Mouse (Mus musculus) small intestine, adult 2 months (tissue): ENCODE results near the gene Prm1.

Source experiments
- CTCF ChIP-seq: fragments of 200-500 bp; IDR thresholded peaks from 2 replicates; pipeline ENCODE4 v1.5.1; 2012; ENCODE audit warnings: low read depth, mild to moderate bottlenecking, control low read depth, inconsistent platforms, low read length, moderate library complexity, mixed read lengths; ENCODE audit not compliant: insufficient replicate concordance, insufficient read length; ENCODE audit errors: extremely low read depth
- POLR2A ChIP-seq: fragments of 200-500 bp; IDR thresholded peaks from 2 replicates; pipeline ENCODE4 v1.6.1; 2012; ENCODE audit warnings: low read depth, mild to moderate bottlenecking, control low read depth, inconsistent platforms, low read length, moderate library complexity

DNA sequence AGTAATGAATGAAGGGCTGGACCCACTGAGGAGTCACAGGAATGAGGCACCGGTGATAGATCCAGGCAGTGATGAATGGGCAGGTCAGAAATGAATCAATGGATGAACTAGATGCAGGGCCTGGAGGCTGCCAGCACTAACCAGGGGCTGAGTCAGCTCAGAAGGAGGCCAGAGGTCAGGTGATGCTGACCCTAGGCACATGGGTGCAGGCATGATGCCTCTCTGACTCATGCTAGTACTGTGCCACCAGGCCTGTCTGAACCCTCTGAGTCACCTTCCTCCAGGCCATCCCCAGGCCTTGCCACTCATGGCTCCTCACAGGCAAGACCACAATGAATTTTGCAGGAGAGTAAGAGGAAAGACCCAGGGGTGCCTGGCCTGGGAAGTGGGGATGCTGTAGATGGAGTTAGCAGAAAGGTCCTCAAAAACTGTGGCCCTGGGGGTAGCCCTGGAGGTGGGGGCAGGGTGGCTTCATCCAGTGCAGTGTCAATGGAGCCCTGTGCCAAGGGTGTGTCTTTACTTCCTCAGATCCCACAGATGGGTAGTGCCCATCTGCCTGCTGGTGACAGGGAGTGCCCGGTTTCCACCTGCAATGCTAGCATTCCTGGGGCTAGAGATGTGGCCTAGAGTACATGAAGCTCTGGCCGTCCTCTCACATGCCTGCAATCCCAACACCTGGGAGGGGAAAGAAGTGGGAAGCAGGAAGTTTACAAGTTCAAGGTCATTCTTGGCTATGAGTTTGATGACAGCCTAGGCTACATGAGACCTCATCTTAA lies 50.9 kb downstream of the Prm1 start:
- TF ChIP-seq CTCF (no peak), POLR2A (no peak; the same call in 1 of the 2 replicates)
